Mouse (Mus musculus) regulatory T cell (primary cell): ENCODE measurements around the gene Oscar.
"Not testable (repeated sequence)": the region's sequence is repeated elsewhere in the genome, so short reads cannot be mapped to it uniquely, and the experiment has no call there.

Experiments used
- in situ Hi-C: fragments of 300-600 bp; cut with MboI, MseI; formaldehyde crosslinking; loops from one replicate; pipeline ENCODE4 v1.15.1; 2025; ENCODE audit warnings: high pct_unique_total_duplicates

The Oscar gene

GRCm38 (mm10) chr7:3570580-3570979 lies 45.4 kb downstream of the Oscar start:
- in situ Hi-C loops: not testable (repeated sequence)

GRCm38 (mm10) chr7:3569725-3570124 lies 46.2 kb downstream of the Oscar start:
- in situ Hi-C loops: loop anchor here (5.0 kb wide), 1 partner anchor 67 kb away; the partner anchor contains the start of gene Tarm1

GRCm38 (mm10) chr7:3567336-3567735 lies 48.6 kb downstream of the Oscar start:
- in situ Hi-C loops: loop anchor here (5.0 kb wide), 1 partner anchor 65 kb away; the partner anchor contains the start of gene Tarm1
